Mouse (Mus musculus) E14TG2a.4 (cell line): ENCODE data around the gene Rbm39.

ENCODE experiments used
- H3K27me3 ChIP-seq: 2 replicates; pipeline ENCODE4 v1.6.1; 2014; ENCODE audit warnings: low read length, control low read depth; ENCODE audit not compliant: insufficient read depth
- H3K36me3 ChIP-seq: 2 replicates; pipeline ENCODE4 v1.6.1; 2014; ENCODE audit warnings: low read length, control low read depth; ENCODE audit not compliant: insufficient read depth
- H3K4me1 ChIP-seq: replicated peaks from 2 replicates; pipeline ENCODE4 v1.6.1; 2014; ENCODE audit warnings: low read depth, low read length, control low read depth
- H3K4me3 ChIP-seq: replicated peaks from 2 replicates; pipeline ENCODE4 v1.5.1; 2014; ENCODE audit warnings: mild to moderate bottlenecking, low read length
- H3K9me3 ChIP-seq: 2 replicates; pipeline ENCODE4 v1.6.1; 2014; ENCODE audit warnings: low read length, control low read depth
- CTCF ChIP-seq: conservative IDR thresholded peaks from 2 replicates; pipeline ENCODE4 v1.5.1; 2014; ENCODE audit warnings: low read length
- NANOG ChIP-seq: IDR thresholded peaks from 2 replicates; pipeline ENCODE4 v1.6.1; 2014; ENCODE audit warnings: borderline replicate concordance, low read length, mixed read lengths
- POU5F1 ChIP-seq: IDR thresholded peaks from 2 replicates; pipeline ENCODE4 v1.6.1; 2014; ENCODE audit warnings: low read length, borderline replicate concordance

The Rbm39 gene

GRCm38 (mm10) chr2:156199944-156200343, 19.9 kb upstream of the Rbm39 start:
- TF ChIP-seq CTCF (no peak), NANOG (peak; percentile 33; the same call in 1 of the 2 replicates)
- H3K9me3 ChIP-seq = no peaks in the 10 kb centered on the region
- H3K4me1 ChIP-seq = peaks cover 73% of the 10 kb centered on the region
- peaks cover 37% of the 10 kb centered on the region for H3K36me3 ChIP-seq
- no peaks in the 10 kb centered on the region for H3K27me3 ChIP-seq
- peak overlapping the region; percentile 87 for H3K4me3 ChIP-seq

DNA sequence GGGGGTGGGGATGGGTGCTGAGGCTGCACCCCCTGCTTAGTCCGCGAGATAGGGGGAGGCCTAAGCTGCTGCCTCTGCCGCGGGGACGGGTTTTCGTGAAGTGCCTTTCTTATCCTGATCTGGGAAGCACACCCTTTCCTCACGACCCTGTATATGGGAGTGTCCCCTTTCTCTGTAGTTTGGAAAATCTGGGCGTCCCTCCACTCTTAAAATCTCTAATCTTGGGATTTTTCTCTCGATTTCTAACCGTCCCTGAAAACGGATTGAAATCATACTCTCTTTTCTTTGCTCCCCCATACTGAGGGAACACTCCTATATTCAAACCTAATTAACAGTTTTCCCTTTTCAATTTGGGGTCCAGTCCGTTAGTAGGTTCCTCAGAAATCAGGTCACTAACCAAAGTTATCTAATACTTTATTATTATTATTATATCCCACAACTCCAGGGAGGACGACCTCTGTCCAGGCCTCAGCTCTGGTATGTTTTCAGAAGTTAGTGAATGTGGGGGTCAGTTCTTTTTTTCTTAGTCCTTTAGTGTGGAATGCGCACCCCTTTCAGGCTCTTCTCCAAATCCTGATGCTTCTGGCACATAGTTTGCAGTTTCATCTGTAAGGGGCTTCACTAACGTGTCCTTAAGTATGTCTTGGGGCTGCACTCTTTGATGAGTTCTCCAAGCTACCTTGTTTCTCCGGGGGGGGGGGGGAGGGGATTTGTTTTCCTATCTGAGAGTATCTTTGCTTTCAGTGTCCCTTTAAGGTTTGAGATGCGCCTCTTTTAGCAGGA, 17.3 kb upstream of the Rbm39 start:
- Histone ChIP-seq H3K4me1 (peaks cover 72% of the 10 kb centered on the region), H3K27me3 (no peaks in the 10 kb centered on the region), H3K36me3 (peaks cover 20% of the 10 kb centered on the region), H3K4me3 (peak overlapping the region; percentile 87), H3K9me3 (no peaks in the 10 kb centered on the region)
- TF ChIP-seq CTCF (no peak), NANOG (no peak), POU5F1 (no peak)

DNA sequence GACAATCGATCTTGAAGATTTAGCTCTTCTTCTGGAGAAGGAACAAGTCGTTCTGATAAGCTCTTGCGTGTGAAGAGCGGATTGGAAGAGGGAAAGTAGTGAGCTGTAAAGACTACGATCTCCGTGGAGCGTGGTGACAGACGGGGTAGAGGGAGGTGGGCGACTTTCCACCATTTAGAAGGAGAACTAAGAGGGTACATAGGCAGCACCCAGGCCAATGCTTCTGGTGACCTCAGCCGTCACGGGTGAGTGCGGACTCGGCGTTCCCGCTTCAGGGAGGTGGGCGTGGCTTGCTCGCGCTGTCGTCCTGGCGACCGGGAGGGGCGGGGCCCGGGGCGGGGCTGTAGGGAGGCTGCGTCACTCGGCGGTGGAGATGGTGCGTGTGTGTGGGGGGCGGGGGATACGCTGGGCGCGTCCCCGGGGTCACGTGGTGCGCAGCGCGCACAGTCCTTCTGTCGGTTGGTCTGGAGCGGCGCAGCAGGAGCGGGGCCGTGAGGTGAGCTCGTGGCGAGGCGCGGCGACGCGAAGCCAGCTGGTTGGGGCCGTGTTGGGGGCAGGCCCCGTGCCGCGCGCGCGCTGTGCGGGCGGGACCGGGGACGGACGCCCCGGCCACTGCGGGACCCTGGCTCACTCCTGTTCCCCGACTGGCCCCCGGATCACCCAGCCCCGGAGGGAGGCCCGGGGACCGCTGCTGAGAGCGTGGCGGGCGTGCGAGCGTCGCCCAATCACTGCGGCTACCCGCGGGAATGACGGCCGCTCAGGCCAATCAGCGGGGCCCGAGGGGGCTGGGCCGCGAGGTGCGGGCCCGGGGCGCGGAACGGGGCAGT, 16.5 kb upstream of the Rbm39 start, which contains the start of gene Phf20:
Phf20 (plus strand) TSS at position 165 of the 827 bp plus-strand sequence.
- H3K9me3 ChIP-seq = no peaks in the 10 kb centered on the region

DNA sequence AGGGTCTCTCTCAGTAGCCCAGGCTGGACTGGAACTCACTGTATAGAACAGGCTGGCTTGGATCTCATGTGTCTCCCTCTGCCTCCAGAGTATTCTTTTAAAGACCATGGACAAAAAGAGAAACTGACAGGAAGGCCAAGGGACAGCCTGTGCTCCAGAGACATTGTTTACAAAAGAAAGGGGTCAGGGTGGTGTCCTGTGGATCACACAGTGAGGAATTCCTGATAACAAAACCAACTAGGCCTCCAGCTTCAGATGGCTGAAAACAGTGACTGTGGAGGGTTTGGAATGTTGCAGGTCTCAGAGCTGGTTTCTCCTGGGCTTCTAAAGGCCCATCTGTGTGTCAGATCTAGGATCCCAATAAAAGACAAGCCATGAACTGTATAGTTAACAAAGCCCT, 14.5 kb upstream of the Rbm39 start:
- Histone ChIP-seq H3K9me3 (no peaks in the 10 kb centered on the region), H3K4me3 (no peak overlapping the region), H3K27me3 (no peaks in the 10 kb centered on the region), H3K36me3 (peaks cover 6% of the 10 kb centered on the region; the same call in 1 of the 2 replicates), H3K4me1 (peaks cover 59% of the 10 kb centered on the region)
- TF ChIP-seq POU5F1 (no peak), CTCF (no peak), NANOG (no peak)

More for the DNA sequence above, 16.5 kb upstream of the Rbm39 start, which contains the start of gene Phf20:
- TF ChIP-seq CTCF (no peak), POU5F1 (no peak), NANOG (no peak)
- Histone ChIP-seq H3K4me1 (peaks cover 70% of the 10 kb centered on the region), H3K4me3 (peak within 1 kb of the TSS; percentile 87), H3K27me3 (no peaks in the 10 kb centered on the region), H3K36me3 (peaks cover 17% of the 10 kb centered on the region)

DNA sequence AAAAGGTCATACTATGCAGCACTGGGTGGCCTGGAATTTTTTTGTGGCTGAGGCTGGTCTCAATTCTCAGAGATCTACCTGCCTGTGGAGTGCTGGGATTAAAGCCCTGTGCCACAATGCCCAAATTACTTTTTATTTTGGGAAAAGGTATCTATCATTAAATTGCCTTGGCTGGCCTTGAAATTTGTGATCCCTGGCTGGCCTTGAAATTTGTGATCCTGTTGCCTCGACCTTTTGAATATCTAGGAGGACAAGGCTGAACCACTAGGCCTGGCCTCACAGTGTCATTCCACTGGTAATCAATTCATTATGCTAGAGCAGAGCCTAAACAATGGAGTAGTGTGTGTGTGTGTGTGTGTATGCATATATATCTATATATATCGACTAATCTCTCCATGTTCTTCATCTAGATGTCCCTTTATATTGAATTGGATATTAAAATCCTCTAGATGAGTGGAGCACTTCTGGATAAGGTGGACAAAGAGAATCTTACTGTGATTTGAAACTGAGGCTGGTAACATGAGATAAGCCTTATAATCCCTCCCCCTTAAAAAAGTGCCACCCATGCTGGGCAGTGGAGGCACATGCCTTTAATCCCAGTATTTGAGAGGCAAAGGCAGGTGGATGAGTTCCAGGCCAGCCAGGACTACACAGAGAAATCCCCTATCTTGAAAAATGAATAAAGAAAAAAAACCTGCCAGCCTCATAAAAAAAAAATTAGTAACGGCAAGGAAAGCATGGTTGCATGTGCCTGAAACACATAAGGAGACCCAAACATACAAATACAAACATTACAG, 13.2 kb upstream of the Rbm39 start:
- Histone ChIP-seq H3K27me3 (no peaks in the 10 kb centered on the region), H3K9me3 (no peaks in the 10 kb centered on the region), H3K4me3 (no peak overlapping the region), H3K36me3 (no peaks in the 10 kb centered on the region), H3K4me1 (peaks cover 47% of the 10 kb centered on the region)
- TF ChIP-seq CTCF (no peak), NANOG (no peak), POU5F1 (no peak)

- H3K36me3 ChIP-seq = no peaks in the 10 kb centered on the region
- peaks cover 40% of the 10 kb centered on the region for H3K4me1 ChIP-seq
- H3K4me3 ChIP-seq = no peak overlapping the region
- TF ChIP-seq POU5F1 (no peak), CTCF (no peak), NANOG (no peak)
- H3K27me3 ChIP-seq = no peaks in the 10 kb centered on the region
- H3K9me3 ChIP-seq = no peaks in the 10 kb centered on the region
These were observed 12.0 kb upstream of the Rbm39 start for GRCm38 (mm10) chr2:156192068-156192467.

DNA sequence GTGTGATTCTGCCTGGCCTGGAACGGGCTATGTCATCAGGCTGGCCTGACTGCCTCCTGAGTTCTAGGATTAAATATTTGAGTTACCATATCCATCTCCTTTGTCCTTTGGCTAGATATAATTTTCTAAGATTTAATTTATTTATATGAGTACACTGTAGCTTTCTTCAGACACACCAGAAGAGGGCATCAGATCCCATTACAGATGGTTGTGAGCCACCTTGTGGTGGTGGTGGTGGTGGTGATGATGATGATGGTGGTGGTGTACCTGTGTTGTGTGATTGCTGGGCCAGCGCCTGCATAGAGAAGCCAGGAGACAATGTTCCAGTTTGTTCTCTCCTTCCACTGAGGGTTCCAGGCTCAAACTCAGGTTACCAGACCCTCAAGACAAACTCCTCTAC, 11.5 kb upstream of the Rbm39 start:
- Histone ChIP-seq H3K4me3 (no peak overlapping the region), H3K9me3 (no peaks in the 10 kb centered on the region), H3K36me3 (no peaks in the 10 kb centered on the region), H3K27me3 (no peaks in the 10 kb centered on the region), H3K4me1 (peaks cover 40% of the 10 kb centered on the region)
- TF ChIP-seq CTCF (no peak), NANOG (no peak), POU5F1 (no peak)
